Comparison of ENCODE assay signal across 16 mouse cellular contexts in the genomic region with DNA sequence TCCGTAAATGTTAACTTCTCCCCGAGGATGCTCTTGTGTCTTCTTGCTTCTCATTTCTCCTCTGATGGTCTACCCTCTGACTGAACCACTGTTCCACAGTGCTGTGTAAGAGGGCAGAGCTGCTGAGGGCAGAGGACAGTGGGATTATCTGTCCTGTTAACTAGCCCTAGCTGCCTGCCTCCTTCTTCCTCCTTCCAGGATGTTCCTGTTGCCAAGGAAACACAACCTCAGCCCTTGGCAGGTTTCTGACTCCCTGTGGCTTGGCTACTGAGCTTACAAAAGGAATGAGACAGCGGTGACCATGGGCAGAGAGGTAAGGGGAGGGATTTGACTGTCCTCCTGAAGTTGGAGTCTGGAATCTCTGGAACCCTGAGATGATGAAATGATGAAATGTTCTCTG. TPM values are rescaled to one million over a fixed set of nuclear protein-coding genes. Genes with fewer than 3 reads are reported as not detected.
"Had no signal": no experiment of that assay in that cellular context is flagged by ENCODE, and none has a peak within 500 bp of the region (broad histone marks: within the 10 kb centered on the region; RNA-seq: fewer than 3 reads in every experiment).

No protein-coding gene starts in this region.

- H3K4me2 ChIP-seq: limb, embryonic 13.5 days had no signal

- DNase-seq: kidney, adult 11 months; kidney, adult 9 months; kidney, postnatal 36 days; layer of hippocampus, adult 9-11 months; layer of hippocampus, postnatal 36 days; lung, adult 18-20 months; lung, postnatal 36 days; retina, postnatal 1 day; right cerebral cortex, postnatal 4 days; spleen, adult 18-20 months; thymus, adult 18-20 months; thymus, postnatal 14 days had no signal

- H3K9me3 ChIP-seq: limb, embryonic 13.5 days had no signal

- H3K36me3 ChIP-seq: limb, embryonic 13.5 days had no signal

- H3K9ac ChIP-seq: limb, embryonic 13.5 days; liver, embryonic 14.5 days had no signal

- H3K27ac ChIP-seq: kidney, postnatal 0 days; limb, embryonic 13.5 days; liver, embryonic 14.5 days had no signal

- H3K4me3 ChIP-seq: limb, embryonic 13.5 days had no signal

RNA-seq across cellular contexts. Expression of a gene that starts 32.2 kb away (rescaled TPM):
- polyA plus RNA-seq: kidney, postnatal 0 days; liver, adult 2 months; liver, embryonic 14.5 days had no signal
